Mouse (Mus musculus) thymus, postnatal 14 days (tissue): Measurements from ENCODE around the gene Fbxl12.

ENCODE experiments used
- DNase-seq: peaks from one replicate; pipeline ENCODE4 v3.0.0; 2021

Gene Fbxl12

GRCm38 (mm10) chr9:20651602-20652259 lies 7.2 kb upstream of the Fbxl12 start, which contains the start of gene Pin1:
Gene Pin1 (plus strand): TSS chr9:20652095.
- DNase-seq = peak; percentile 97

DNA sequence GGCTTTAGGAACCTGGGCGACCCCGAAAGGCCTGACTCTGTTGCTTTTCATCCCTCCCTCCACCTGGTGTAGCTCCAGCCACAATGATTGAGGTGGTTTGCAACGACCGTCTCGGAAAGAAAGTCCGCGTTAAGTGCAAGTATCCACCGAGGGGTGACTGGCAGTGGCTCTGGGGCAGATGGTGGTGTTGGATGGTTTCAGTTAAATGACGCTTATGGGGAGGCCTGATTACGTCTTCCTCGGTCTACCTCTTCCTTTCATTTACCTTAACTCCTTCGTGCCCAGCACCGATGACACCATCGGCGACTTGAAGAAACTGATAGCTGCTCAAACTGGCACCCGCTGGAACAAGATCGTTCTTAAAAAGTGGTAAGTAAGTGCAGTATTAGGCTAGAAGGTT lies 554 bp upstream of the Fbxl12 start:
- no peak for DNase-seq

- DNase-seq = no peak
These were observed 786 bp downstream of the Fbxl12 start for GRCm38 (mm10) chr9:20643781-20644180.

DNA sequence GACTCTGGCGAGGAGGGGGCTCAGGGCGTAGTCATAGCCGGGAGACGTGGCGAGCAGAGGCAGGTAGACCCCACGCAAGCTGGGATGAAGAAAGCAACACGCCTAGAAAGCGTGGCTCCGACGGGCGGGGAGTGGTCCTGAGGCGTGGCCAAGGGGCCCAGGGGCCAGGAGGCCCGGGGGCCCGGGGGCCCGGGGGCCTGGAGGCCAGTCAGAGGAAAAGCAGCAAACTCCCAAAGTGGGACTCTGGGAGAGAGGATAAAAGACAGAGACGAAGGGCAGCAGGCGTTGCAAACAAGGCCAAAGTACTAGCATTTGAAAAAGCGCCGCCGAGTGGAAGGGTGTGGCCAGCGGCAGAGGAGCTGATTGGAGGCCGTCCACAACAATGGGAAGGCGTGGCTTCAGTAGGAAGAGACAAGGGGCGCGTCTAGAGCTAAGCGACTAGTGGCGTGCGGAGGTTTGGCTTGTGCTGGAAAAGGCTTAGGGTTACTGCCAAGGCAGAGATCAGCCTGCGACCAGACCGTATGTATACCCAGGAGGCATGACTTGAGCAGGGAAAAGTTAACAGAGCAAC lies 1.6 kb downstream of the Fbxl12 start:
- peak; percentile 94 for DNase-seq

DNA sequence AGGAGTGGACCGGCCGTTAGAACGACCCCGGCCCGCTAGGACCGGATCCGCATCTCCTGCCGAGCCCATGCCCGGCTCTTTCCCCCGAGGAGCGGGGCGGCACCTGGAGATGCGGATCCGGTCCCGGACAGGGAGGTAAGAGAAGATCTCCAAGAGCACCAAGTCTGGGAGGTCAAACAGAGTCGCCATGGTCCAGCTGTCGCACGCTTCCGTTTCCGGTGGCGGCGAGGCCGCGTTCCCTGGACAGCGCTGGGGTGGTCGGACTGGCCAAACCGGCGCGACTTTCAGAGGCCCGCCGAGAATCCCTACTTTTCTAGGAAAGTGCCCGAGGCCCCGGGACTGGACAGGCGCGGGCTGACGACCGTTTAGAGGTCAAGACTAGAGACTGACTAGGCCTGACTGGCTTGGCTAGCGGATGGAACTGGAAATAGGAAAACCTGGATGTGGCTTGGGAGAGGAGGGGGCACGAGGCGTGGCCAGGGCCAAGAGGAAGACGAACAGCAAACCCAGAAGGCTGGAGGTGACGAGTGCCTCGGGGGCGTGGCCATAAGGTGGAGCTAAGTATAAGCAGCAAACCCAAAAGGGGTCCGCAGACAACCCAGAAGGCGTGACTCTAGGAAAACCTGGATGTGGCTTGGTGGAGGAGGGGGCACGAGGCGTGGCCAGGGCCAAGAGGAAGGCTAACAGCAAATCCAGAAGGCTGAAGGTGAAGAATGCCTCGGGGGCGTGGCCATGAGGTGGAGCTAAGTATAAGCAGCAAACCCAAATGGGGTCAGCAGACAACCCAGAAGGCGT lies 2.3 kb downstream of the Fbxl12 start, which contains the start of gene Ubl5:
Ubl5 (plus strand) TSS at position 778 of the 795 bp plus-strand sequence.
- peak; percentile 98 for DNase-seq

DNA sequence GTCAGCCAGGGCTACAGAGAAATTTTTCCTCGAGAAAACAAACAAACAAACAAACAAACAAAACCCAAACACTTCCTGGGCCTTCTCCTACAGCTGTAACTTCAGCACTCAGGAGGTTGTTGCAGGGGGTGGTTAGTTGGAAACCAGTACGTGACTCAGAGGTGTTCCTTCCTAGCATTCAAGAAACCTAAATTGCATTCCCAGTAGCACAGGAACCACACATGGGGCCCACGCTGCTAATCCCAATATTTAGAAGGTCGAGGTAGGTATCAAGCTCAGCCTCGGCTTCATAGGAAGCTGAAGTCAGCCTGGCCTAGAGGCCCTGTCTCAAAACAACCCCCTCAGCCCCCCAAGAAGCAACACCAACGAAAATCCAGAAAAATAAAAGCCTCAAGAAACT lies 3.1 kb downstream of the Fbxl12 start:
- DNase-seq = peak; percentile 40

GRCm38 (mm10) chr9:20639486-20639885 lies 5.1 kb downstream of the Fbxl12 start:
- DNase-seq = peak; percentile 68

- peak; percentile 41 for DNase-seq
These were observed 6.0 kb downstream of the Fbxl12 start for GRCm38 (mm10) chr9:20638552-20638951.

DNA sequence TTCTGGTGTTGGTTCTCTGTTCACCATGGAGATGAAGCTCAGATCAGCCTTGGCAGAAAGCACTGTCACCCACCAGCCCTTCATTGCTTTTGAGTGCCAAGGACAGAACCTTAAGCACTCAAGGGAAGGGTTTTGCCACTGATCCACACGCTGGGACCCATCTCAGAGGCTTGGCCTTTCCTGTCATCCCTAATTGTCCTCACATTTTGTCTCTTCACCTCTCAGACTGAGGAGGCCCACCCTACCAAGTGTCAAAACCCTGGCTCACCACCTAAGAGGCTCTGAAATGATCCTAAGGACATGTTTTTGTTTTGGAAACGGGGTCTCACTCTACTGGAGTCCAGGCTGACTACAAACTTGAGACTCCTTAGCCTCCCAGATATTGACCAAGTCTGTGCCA lies 7.8 kb downstream of the Fbxl12 start:
- peak; percentile 46 for DNase-seq

DNA sequence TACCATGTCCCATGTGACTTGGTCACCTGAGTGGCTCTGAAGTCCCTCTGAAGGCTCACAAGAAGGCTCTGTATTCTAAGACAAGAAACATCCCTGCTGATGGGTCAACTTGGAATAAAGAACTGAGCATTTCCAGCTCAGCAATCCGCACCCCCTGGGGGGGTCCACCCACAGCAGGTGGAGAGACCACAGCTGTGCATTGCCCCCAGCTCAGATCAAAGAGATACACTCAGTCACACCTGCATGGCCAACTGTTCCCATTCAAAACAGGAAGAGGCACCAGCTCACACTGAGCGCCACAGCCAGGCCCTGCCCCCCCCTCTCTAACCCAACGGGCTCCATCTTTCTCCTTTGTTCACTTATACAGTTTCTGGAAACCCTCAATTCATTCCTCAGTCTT lies 8.3 kb downstream of the Fbxl12 start:
- peak; percentile 94 for DNase-seq

DNA sequence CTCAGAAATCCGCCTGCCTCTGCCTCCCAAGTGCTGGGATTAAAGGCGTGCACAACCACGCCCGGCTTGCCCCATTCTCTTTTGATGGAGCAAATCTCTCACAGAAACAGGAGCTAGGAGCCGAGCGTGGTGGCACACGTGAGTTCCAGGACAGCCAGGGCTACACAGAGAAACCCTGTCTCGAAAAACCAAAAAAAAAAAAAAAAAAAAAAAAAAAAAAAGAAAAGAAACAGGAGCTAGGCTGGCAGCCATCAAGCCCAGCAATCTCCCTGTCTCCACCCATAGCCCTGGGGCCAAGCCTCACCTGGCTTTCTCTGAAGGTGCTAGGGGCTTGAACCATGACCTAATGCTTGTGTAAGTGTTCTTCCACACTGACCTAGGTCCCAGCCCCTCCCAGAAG lies 8.9 kb downstream of the Fbxl12 start:
- DNase-seq = peak; percentile 71

DNA sequence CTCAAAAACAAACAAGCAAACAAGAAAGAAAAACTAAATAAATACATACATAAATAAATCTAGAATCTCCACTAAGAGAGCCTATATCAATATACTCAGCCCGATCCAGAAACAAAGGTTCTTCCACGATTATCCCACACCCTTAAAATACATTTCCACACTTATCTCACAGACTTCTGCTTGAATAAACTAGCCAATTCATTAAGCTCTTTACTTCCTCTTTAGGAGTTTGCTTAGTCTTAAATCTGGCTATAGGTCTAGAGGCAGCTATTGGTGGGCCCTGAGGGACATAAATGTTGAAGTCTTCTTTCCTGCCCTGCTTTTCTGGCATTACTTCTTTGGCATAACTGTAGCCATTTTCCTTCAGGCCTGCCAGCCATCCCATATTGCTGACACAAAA lies 13.2 kb downstream of the Fbxl12 start:
- DNase-seq = no peak

DNA sequence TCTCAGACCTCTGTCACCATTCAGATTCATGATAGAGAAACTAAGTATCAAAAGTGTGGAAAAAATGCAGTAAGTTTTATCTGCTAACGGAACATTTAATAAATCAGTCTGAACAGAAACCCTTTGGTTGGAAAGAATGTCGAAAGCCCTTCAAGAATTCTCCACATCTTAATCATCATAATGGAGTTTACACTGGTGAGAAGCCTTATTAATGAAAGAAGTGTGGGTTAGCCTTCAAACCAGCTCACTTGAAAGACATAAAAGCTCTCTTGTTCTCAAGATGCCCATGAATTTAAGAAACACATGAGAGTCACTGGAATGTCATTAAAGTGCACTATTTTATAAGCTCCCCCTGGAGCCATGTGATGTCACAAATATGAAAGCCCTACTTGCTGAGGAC lies 27.9 kb downstream of the Fbxl12 start:
- DNase-seq = no peak

GRCm38 (mm10) chr9:20611976-20612375 lies 32.6 kb downstream of the Fbxl12 start:
- no peak for DNase-seq

DNA sequence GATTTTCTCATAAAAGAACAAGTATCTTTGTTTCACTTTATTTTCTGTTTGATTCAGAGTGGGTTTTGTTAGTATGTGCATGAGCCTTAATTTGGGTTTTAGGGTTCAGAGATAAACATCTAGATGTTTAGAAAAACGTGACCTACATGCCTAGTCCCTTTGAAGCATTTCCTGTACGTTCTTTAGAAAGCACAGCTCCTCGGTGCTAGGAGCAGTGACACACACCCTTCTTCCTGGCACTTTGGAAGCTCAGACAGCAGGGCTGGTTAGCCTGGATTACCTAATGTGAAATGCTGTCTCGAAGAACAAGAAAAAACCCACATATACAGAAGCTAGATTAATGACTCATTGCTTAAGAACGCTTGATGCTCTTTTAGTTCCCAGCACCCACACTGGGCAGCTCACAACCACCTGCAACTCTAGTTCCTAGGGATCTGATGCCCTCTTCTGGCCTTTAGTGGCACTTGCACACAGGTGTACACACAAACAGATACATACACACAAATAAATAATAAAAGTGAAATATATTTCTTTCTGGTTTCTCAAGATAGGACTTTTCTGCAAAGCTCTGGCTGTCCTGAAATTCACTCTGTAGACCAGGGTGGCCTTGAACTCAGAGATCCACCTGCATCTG lies 34.6 kb downstream of the Fbxl12 start:
- peak; percentile 42 for DNase-seq

DNA sequence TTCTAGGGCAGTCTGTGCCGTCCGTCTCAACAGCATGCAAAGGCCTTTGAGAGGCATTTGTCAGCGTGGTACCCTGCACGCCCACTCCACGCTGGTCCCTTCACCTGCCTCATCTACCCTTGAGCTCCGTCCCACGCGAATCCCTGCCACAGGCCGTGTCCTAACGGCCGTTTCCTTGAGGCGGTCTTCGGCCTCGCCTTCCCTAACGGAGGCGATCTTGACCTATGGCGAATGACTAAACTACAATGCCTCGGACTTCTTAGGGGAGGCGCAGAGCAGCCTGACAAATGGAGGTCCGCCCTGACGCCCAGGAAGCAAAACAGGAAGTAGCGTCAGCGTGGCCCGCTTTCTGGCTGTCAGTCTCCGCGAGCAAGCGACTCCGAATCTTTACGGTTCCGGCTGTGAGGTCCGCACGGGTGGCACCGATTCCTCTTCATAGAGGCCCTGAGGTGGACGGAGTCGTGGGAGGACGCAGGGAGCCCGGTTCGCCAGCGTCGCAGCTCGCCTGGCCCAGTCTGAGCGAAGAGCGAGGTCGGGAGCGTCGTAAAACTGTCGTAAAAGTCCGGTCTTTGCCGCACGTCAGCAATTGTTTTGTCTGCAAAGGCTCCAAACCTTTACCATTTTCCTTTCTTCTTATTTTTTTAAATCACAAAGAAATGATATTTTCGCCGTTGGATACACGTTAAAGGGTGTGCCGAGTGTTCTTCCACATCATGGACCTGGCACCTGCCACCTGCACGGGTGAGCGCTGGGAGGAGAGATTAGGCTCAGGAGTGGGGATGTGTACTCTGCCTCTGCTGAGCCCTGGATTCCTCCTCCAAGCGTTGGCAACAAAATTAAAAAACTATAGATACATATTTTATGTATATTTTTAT lies 37.2 kb downstream of the Fbxl12 start:
- peak; percentile 85 for DNase-seq

- peak; percentile 10 for DNase-seq
These were observed 38.3 kb downstream of the Fbxl12 start for GRCm38 (mm10) chr9:20606269-20606668.

DNA sequence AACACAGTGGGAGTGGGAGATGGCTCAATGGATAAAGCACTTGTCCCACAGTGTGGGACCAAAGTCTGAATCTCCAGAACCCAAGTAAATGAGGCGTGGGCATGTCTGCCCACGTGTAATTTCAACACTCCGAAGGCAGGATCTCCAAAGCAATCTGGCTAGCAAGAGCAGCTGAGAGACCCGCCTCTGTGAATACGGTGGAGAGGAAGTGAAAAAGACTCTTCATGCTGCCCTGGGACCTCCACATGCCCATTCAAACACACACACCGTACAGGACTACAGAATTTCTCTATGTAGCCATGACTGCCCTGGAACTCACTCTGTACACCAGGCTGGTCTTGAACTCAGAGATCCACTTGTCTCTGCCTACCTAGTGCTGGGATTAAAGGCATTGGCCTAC lies 43.3 kb downstream of the Fbxl12 start:
- no peak for DNase-seq

DNA sequence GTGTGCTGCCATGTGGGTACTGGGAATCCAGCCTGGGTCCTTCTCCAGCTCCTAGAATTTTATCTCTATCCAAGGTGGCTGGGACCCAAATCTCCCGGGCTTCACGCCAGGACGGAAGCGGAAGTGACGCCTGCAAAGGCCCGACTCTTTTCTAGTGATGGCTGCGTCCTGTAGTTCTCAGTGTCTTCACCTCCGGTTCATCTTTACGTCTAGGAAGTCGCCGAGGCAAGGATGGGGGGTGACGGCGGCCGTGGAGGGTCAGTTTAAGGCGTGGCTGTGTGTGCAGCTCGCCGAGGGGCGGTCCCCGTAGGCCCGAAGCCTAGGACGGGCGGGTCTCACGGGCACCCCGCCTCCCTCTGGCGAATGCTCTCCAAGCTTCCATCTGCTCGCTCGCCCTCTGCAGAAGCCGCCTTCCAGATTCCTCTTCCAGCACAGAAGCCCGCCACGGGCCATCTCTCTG lies 63.4 kb downstream of the Fbxl12 start, which contains the start of gene Zfp846:
Zfp846 (plus strand) TSS at position 117 of the 460 bp plus-strand sequence.
- DNase-seq = peak; percentile 97

GRCm38 (mm10) chr9:20576591-20576990 lies 68.0 kb downstream of the Fbxl12 start:
- no peak for DNase-seq

GRCm38 (mm10) chr9:20571060-20571459 lies 73.5 kb downstream of the Fbxl12 start:
- no peak for DNase-seq
